Mouse (Mus musculus) activated CD4-positive, CD25-positive, alpha-beta regulatory T cell, adult 4 months (primary cell): ENCODE measurements around the gene Fam228b. TPM values are rescaled to one million over a fixed set of nuclear protein-coding genes. Genes with fewer than 3 reads are reported as not detected.

Experiments used
- polyA plus RNA-seq, 2 experiments: library from polyadenylated mRNA; unstranded; fragments of 100-300 nt; shearing (Covaris generic); gene quantifications; one replicate each; pipeline ENCODE4 v1.2.1; 2017

Fam228b gene
- polyA plus RNA-seq, 2 experiments from 2014 or later: not detected

Other genes starting within 250 kb of the Fam228b start
- 10 to 100 TPM; 49.0 to 54.6 TPM for gene Itsn2, start 176.6 kb downstream of the Fam228b start, polyA plus RNA-seq
- gene Gm3625, start 176.3 kb downstream of the Fam228b start, polyA plus RNA-seq: not detected
- gene Fam228a, start 30.8 kb downstream of the Fam228b start, polyA plus RNA-seq: not detected
- gene Pfn4, start 245 bp downstream of the Fam228b start, polyA plus RNA-seq: not detected
- 100 to 1,000 TPM; 295 to 357 TPM for gene Sf3b6, start 48.3 kb upstream of the Fam228b start, polyA plus RNA-seq
- gene Fkbp1b, start 72.3 kb upstream of the Fam228b start, polyA plus RNA-seq: not detected
- 10 to 100 TPM; 10.1 to 11.6 TPM for gene Wdcp, start 74.0 kb upstream of the Fam228b start, polyA plus RNA-seq
- gene Mfsd2b, start 105.1 kb upstream of the Fam228b start, polyA plus RNA-seq: under 1 TPM; 0.16 to 0.25 TPM
- 10 to 100 TPM; 12.1 to 15.2 TPM for gene Ubxn2a, start 138.4 kb upstream of the Fam228b start, polyA plus RNA-seq
- gene Atad2b, start 148.1 kb upstream of the Fam228b start, polyA plus RNA-seq: 10 to 100 TPM; 12.4 to 14.4 TPM